Mouse (Mus musculus): ENCODE results near the gene Hmcn2. TPM values are rescaled to one million over a fixed set of nuclear protein-coding genes. Genes with fewer than 3 reads are reported as not detected.

Hmcn2 gene
- total and polyA plus RNA-seq, 3 experiments = 1.0 to 5.7 (median 2.1) TPM

DNA sequence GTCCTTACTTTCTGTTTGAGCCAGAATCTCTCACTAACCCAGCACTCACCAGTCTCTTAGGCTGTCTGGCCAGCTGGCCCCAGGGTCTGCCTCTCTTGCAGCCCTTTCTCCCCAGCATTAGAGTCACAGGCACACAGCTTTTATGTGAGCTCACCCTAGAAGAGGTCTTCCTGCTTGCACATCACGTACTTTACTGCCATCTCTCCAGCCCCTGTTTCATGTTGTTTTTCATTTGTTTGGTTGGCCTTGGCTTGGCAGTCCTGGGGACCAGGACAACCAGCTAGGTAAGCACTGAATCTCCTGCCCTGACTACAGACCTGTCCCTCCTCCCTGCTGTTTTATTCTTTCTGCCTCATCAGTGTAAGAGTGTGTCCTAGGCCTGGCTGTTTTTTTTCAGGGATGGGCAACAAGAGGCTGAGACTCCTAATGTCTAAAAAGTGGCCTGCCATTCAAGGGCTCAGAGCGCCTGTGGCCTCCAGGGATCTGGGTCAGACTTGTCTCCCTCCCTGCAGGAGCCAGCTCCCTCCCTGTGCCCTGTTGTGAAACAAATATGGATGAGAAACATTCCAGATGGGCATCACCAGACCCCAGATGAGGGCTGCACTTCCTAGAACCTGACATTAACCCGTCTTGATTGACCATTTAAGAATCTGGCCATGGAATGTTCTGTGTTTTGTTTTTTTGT, 134.7 kb downstream of the Hmcn2 start:
- Histone ChIP-seq H3K4me2 (ENCODE audit: insufficient read depth, low read depth, poor library complexity, severe bottlenecking) (no peak overlapping the region), H3K27ac (ENCODE audit: insufficient read depth, low read depth) (no peak overlapping the region), H3K79me2 (replicated peaks; ENCODE audit: control insufficient read depth, extremely low read depth, insufficient read depth, poor library complexity, severe bottlenecking) (no peaks in the 10 kb centered on the region), H3K9me3 (replicated peaks; ENCODE audit: low read length) (no peaks in the 10 kb centered on the region), H3K4me3 (replicated peaks in 1 of 3; ENCODE audit: low read depth in 2 of 3, low read length in 2 of 3, poor library complexity in 1 of 3) (no peak overlapping the region), H3K4me1 (ENCODE audit: control insufficient read depth in 1 of 2, insufficient read depth in 2 of 2) (peaks cover 37 to 88% of the 10 kb centered on the region in 2 experiments), H3K27me3 (replicated peaks) (no peaks in the 10 kb centered on the region), H3K36me3 (replicated peaks in 1 of 2; ENCODE audit: control insufficient read depth in 1 of 2, insufficient read depth in 1 of 2, low read length in 1 of 2) (peaks cover 12 to 41% of the 10 kb centered on the region in 2 experiments), H3K9ac (ENCODE audit: insufficient read depth, low read depth) (no peak overlapping the region)
- dilution Hi-C loops (cut with MboI; ENCODE audit: extremely low pct_ligation_motif_present, extremely low pct_unique_long_range_greater_than_20kb, low sequenced_read_pairs) = no loop called here
- TF ChIP-seq E2F4 (IDR thresholded peaks at IDR 0.05; ENCODE audit: insufficient replicate concordance, low read depth, low read length) (no peak), POLR2AphosphoS2 (IDR thresholded peaks at IDR 0.05; ENCODE audit: low read depth, low read length) (peak; percentile 14)
- in situ Hi-C loops (cut with MboI; ENCODE audit: low pct_ligation_motif_present, low pct_unique_long_range_greater_than_20kb, low sequenced_read_pairs) = no loop called here
- no peak for DNase-seq (ENCODE audit: extremely low read depth)

DNA sequence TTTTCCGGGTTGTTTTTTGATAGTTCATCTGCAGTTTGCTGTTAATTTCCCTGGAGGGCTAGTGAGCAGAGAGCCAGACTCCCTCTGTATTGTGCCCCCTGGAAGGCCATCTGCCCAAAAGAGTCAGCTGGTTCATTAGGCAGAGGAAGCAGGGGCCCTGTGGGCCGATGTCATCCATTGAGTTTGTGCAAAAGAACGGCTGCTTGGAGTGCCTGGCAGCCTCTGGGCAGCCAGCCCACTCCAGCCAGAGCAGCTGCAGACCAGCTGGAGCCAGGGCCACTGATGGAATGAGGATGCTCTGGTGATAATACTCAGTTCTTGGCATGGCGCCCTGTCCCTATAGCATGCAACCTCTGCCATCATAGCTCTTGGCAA, 135.2 kb downstream of the Hmcn2 start:
- Histone ChIP-seq H3K9ac (ENCODE audit: insufficient read depth, low read depth) (no peak overlapping the region), H3K4me3 (replicated peaks in 1 of 3; ENCODE audit: low read depth in 2 of 3, low read length in 2 of 3, poor library complexity in 1 of 3) (no peak overlapping the region), H3K27me3 (replicated peaks) (no peaks in the 10 kb centered on the region), H3K36me3 (replicated peaks in 1 of 2; ENCODE audit: control insufficient read depth in 1 of 2, insufficient read depth in 1 of 2, low read length in 1 of 2) (peaks cover 12 to 41% of the 10 kb centered on the region in 2 experiments), H3K4me2 (ENCODE audit: insufficient read depth, low read depth, poor library complexity, severe bottlenecking) (no peak overlapping the region), H3K9me3 (replicated peaks; ENCODE audit: low read length) (no peaks in the 10 kb centered on the region), H3K79me2 (replicated peaks; ENCODE audit: control insufficient read depth, extremely low read depth, insufficient read depth, poor library complexity, severe bottlenecking) (no peaks in the 10 kb centered on the region; the same call in 1 of the 2 replicates), H3K27ac (ENCODE audit: insufficient read depth, low read depth) (no peak overlapping the region), H3K4me1 (ENCODE audit: control insufficient read depth in 1 of 2, insufficient read depth in 2 of 2) (peaks cover 40 to 88% of the 10 kb centered on the region in 2 experiments)
- DNase-seq (ENCODE audit: extremely low read depth) = no peak
- TF ChIP-seq POLR2AphosphoS2 (IDR thresholded peaks at IDR 0.05; ENCODE audit: low read depth, low read length) (0 out of 2 replicates have a peak, but pooled peaks have one; percentile 18), ELF1 (IDR thresholded peaks at IDR 0.05; ENCODE audit: low read depth, low read length) (no peak), NRF1 (IDR thresholded peaks at IDR 0.05; ENCODE audit: low read depth, low read length) (no peak), USF2 (conservative IDR thresholded peaks at IDR 0.05; ENCODE audit: low read depth, low read length) (no peak), CHD2 (IDR thresholded peaks at IDR 0.05; ENCODE audit: low read length) (no peak), SMC3 (IDR thresholded peaks at IDR 0.05; ENCODE audit: low read depth, low read length) (no peak), MEF2A (IDR thresholded peaks at IDR 0.05; ENCODE audit: borderline replicate concordance, low read depth, low read length) (no peak), MYC (IDR thresholded peaks at IDR 0.05; ENCODE audit: low read depth, low read length) (no peak)
- in situ Hi-C loops (cut with MboI; ENCODE audit: low pct_ligation_motif_present, low pct_unique_long_range_greater_than_20kb, low sequenced_read_pairs) (no loop called here), dilution Hi-C loops (cut with MboI; ENCODE audit: extremely low pct_ligation_motif_present, extremely low pct_unique_long_range_greater_than_20kb, low sequenced_read_pairs) (no loop called here)

DNA sequence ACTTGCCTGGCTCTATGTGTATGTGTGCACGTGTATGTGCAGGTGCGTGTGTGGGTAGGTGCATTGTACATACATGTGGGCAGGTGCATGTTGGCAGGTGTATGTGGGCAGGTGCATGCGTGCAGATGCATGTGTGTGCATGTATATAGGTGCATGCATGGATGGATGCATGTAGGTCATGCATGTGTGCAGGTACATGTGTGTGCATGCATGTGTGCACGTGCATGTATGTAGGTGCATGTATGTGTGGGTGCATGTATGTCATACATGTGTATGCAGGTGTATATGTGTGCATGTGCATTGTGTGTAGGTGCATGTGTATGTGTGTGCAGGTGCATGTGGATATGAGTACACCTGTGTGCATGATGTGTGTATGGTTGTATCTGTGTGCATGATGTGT, 135.7 kb downstream of the Hmcn2 start:
- in situ Hi-C loops (cut with MboI; ENCODE audit: low pct_ligation_motif_present, low pct_unique_long_range_greater_than_20kb, low sequenced_read_pairs) (loop anchor here (25.0 kb wide), 1 partner anchor 388 kb away; no protein-coding TSS in a partner anchor), dilution Hi-C loops (cut with MboI; ENCODE audit: extremely low pct_ligation_motif_present, extremely low pct_unique_long_range_greater_than_20kb, low sequenced_read_pairs) (no loop called here)
- no peak overlapping the region for H3K9ac ChIP-seq (ENCODE audit: insufficient read depth, low read depth)
- H3K4me3 ChIP-seq (replicated peaks in 1 of 3; ENCODE audit: low read depth in 2 of 3, low read length in 2 of 3, poor library complexity in 1 of 3) = peak overlapping the region in 1 of 3 experiments; percentile 32
- H3K27ac ChIP-seq (ENCODE audit: insufficient read depth, low read depth) = no peak overlapping the region
- H3K27me3 ChIP-seq (replicated peaks) = no peaks in the 10 kb centered on the region
- peaks cover 12 to 39% of the 10 kb centered on the region in 2 experiments for H3K36me3 ChIP-seq (replicated peaks in 1 of 2; ENCODE audit: control insufficient read depth in 1 of 2, insufficient read depth in 1 of 2, low read length in 1 of 2)
- no peaks in the 10 kb centered on the region for H3K9me3 ChIP-seq (replicated peaks; ENCODE audit: low read length)
- H3K4me1 ChIP-seq (ENCODE audit: control insufficient read depth in 1 of 2, insufficient read depth in 2 of 2) = peaks cover 40 to 85% of the 10 kb centered on the region in 2 experiments
- H3K79me2 ChIP-seq (replicated peaks; ENCODE audit: control insufficient read depth, extremely low read depth, insufficient read depth, poor library complexity, severe bottlenecking) = peaks cover 2% of the 10 kb centered on the region
- no peak overlapping the region for H3K4me2 ChIP-seq (ENCODE audit: insufficient read depth, low read depth, poor library complexity, severe bottlenecking)
- DNase-seq (ENCODE audit: extremely low read depth) = no peak
- TF ChIP-seq POLR2AphosphoS2 (IDR thresholded peaks at IDR 0.05; ENCODE audit: low read depth, low read length) = 0 out of 2 replicates have a peak, but pooled peaks have one; percentile 12
- no peak for TF ChIP-seq IRF4 (IDR thresholded peaks at IDR 0.05; ENCODE audit: low read depth, low read length)
- TF ChIP-seq USF2 (conservative IDR thresholded peaks at IDR 0.05; ENCODE audit: low read depth, low read length) = no peak
